Mouse (Mus musculus) spleen, adult 2 months (tissue): ENCODE data around the gene Nppb. TPM values are rescaled to one million over a fixed set of nuclear protein-coding genes. Genes with fewer than 3 reads are reported as not detected.

ENCODE experiments used
- DNase-seq, 2 experiments: peaks; one replicate each; pipeline versions ENCODE4 v3.0.0 to v3.0.0-alpha.2; 2012 to 2021; ENCODE audit warnings: low spot score in 2 of 2, low read depth in 1 of 2
- H3K27ac ChIP-seq: fragments of 200-500 bp; 2 replicates; pipeline ENCODE4 v1.5.1; 2012; ENCODE audit warnings: low read length, inconsistent platforms; ENCODE audit not compliant: insufficient read depth
- H3K27me3 ChIP-seq: fragments of 200-500 bp; 2 replicates; pipeline ENCODE4 v1.6.1; 2012; ENCODE audit warnings: mild to moderate bottlenecking, moderate library complexity, low read length, inconsistent platforms; ENCODE audit not compliant: control insufficient read depth, insufficient read depth
- H3K36me3 ChIP-seq: fragments of 200-500 bp; 2 replicates; pipeline ENCODE4 v1.6.1; 2012; ENCODE audit warnings: mild to moderate bottlenecking, low read length, inconsistent platforms; ENCODE audit not compliant: control insufficient read depth, insufficient read depth
- H3K4me1 ChIP-seq: fragments of 200-500 bp; 2 replicates; pipeline ENCODE4 v1.6.1; 2011; ENCODE audit warnings: inconsistent platforms; ENCODE audit not compliant: control insufficient read depth, insufficient read depth, insufficient read length
- H3K4me3 ChIP-seq: fragments of 200-500 bp; 2 replicates; pipeline ENCODE4 v1.5.1; 2011; ENCODE audit warnings: mild to moderate bottlenecking, inconsistent platforms; ENCODE audit not compliant: insufficient read depth, insufficient read length; ENCODE audit errors: extremely low read depth
- CTCF ChIP-seq: fragments of 200-500 bp; IDR thresholded peaks from 2 replicates; pipeline ENCODE4 v1.5.1; 2011; ENCODE audit warnings: mild to moderate bottlenecking, inconsistent platforms; ENCODE audit not compliant: insufficient read depth, insufficient read length, insufficient replicate concordance; ENCODE audit errors: extremely low read depth
- POLR2A ChIP-seq: fragments of 200-500 bp; IDR thresholded peaks from 2 replicates; pipeline ENCODE4 v1.6.1; 2011; ENCODE audit warnings: low read depth, low read length, inconsistent platforms
- WGBS: fragments of 180-500 bp; shearing (Covaris S2); methylation state at CpG from one replicate; pipeline ENCODE4 v1.1.7; 2018; 5-methylcytosine and 5-hydroxymethylcytosine counted together
- polyA plus RNA-seq: library from polyadenylated mRNA; depleted of rRNA; stranded (reverse); fragments of >200 nt; gene quantifications from 2 replicates; pipeline ENCODE4 v1.2.3, GENCODE M21; 2012

The Nppb gene
- polyA plus RNA-seq, 1 experiment: not detected

- Histone ChIP-seq H3K27ac (no peak overlapping the region), H3K27me3 (no peaks in the 10 kb centered on the region), H3K4me3 (no peak overlapping the region), H3K4me1 (no peaks in the 10 kb centered on the region), H3K36me3 (peaks cover 59% of the 10 kb centered on the region)
- no peak for DNase-seq
- WGBS: 98% methylated on average over 4 of the region's 4 CpGs
- TF ChIP-seq POLR2A (no peak), CTCF (no peak)
Measured at GRCm38 (mm10) chr4:148012216-148012615, 26.6 kb downstream of the Nppb start.

- WGBS: 96% methylated on average over 10 of the region's 10 CpGs
- no peak overlapping the region for H3K27ac ChIP-seq
- H3K4me1 ChIP-seq: no peaks in the 10 kb centered on the region
- no peak for TF ChIP-seq POLR2A
- DNase-seq: no peak
- H3K4me3 ChIP-seq: no peak overlapping the region
- H3K27me3 ChIP-seq: no peaks in the 10 kb centered on the region
- H3K36me3 ChIP-seq: peaks cover 57% of the 10 kb centered on the region
Measured at GRCm38 (mm10) chr4:148015418-148015817, 29.8 kb downstream of the Nppb start.

- peaks cover 54% of the 10 kb centered on the region for H3K36me3 ChIP-seq
- WGBS: 90% methylated on average over 3 of the region's 3 CpGs
- no peak for TF ChIP-seq CTCF
- no peak for TF ChIP-seq POLR2A
- H3K27ac ChIP-seq: no peak overlapping the region
- no peaks in the 10 kb centered on the region for H3K4me1 ChIP-seq
- no peak for DNase-seq
- H3K4me3 ChIP-seq: no peak overlapping the region
- H3K27me3 ChIP-seq: no peaks in the 10 kb centered on the region
Measured at GRCm38 (mm10) chr4:148016981-148017380, 31.4 kb downstream of the Nppb start.

- TF ChIP-seq POLR2A (no peak), CTCF (no peak)
- no peak for DNase-seq
- Histone ChIP-seq H3K36me3 (peaks cover 50% of the 10 kb centered on the region), H3K4me3 (no peak overlapping the region), H3K4me1 (no peaks in the 10 kb centered on the region), H3K27ac (no peak overlapping the region), H3K27me3 (no peaks in the 10 kb centered on the region)
- 93% methylated on average over 2 of the region's 2 CpGs for WGBS
Measured at GRCm38 (mm10) chr4:148018410-148018809, 32.8 kb downstream of the Nppb start.

- H3K4me3 ChIP-seq: no peak overlapping the region
- no peaks in the 10 kb centered on the region for H3K4me1 ChIP-seq
- WGBS: 94% methylated on average over 3 of the region's 3 CpGs
- DNase-seq: no peak
- TF ChIP-seq CTCF (no peak), POLR2A (no peak)
- peaks cover 35% of the 10 kb centered on the region for H3K36me3 ChIP-seq
- H3K27ac ChIP-seq: no peak overlapping the region
- no peaks in the 10 kb centered on the region for H3K27me3 ChIP-seq
Measured at GRCm38 (mm10) chr4:148024003-148024402, 38.4 kb downstream of the Nppb start.

- Histone ChIP-seq H3K36me3 (peaks cover 20% of the 10 kb centered on the region), H3K27me3 (no peaks in the 10 kb centered on the region), H3K4me1 (no peaks in the 10 kb centered on the region), H3K27ac (no peak overlapping the region), H3K4me3 (no peak overlapping the region)
- TF ChIP-seq CTCF (no peak), POLR2A (no peak)
- WGBS: 95% methylated on average over 7 of the region's 7 CpGs
- no peak for DNase-seq
Measured at GRCm38 (mm10) chr4:148029297-148029696, 43.7 kb downstream of the Nppb start.

GRCm38 (mm10) chr4:148030506-148030905 is 44.9 kb downstream of the Nppb start:
- TF ChIP-seq CTCF (no peak), POLR2A (no peak)
- Histone ChIP-seq H3K27me3 (no peaks in the 10 kb centered on the region), H3K36me3 (peaks cover 16% of the 10 kb centered on the region), H3K27ac (no peak overlapping the region), H3K4me3 (no peak overlapping the region), H3K4me1 (no peaks in the 10 kb centered on the region)
- 79% methylated on average over 5 of the region's 5 CpGs for WGBS
- no peak for DNase-seq
